Mouse (Mus musculus) embryonic facial prominence, embryonic 14.5 days (tissue): ENCODE data around the gene Samm50. TPM values are rescaled to one million over a fixed set of nuclear protein-coding genes. Genes with fewer than 3 reads are reported as not detected.

Experiments used
- ATAC-seq: fragments of 200-750 bp; cut with Nextera tagmentation; 2 replicates; pipeline ENCODE4 v1.8.0; 2017; ENCODE audit warnings: low read depth, moderate number of reproducible peaks, moderate TSS enrichment
- DNase-seq: peaks from one replicate; pipeline ENCODE4 v3.0.0-alpha.2; 2015; ENCODE audit warnings: low spot score
- H3K27ac ChIP-seq: fragments of 300-500 bp; sonication (generic); replicated peaks from 2 replicates; pipeline ENCODE4 v1.5.1; 2014; ENCODE audit warnings: low read depth, mild to moderate bottlenecking, low read length, moderate library complexity
- H3K27me3 ChIP-seq: fragments of 300-500 bp; sonication (generic); replicated peaks from 2 replicates; pipeline ENCODE4 v1.6.1; 2014; ENCODE audit warnings: low read length; ENCODE audit not compliant: control insufficient read depth, insufficient read depth
- H3K36me3 ChIP-seq: fragments of 300-500 bp; sonication (generic); 2 replicates; pipeline ENCODE4 v1.6.1; 2014; ENCODE audit warnings: low read length, mixed read lengths; ENCODE audit not compliant: control insufficient read depth, insufficient read depth
- H3K4me1 ChIP-seq: fragments of 300-500 bp; sonication (generic); 2 replicates; pipeline ENCODE4 v1.6.1; 2014; ENCODE audit warnings: antibody characterized with exemption, low read length; ENCODE audit not compliant: control insufficient read depth, insufficient read depth
- H3K4me2 ChIP-seq: fragments of 300-500 bp; sonication (generic); 2 replicates; pipeline ENCODE4 v1.6.1; 2014; ENCODE audit warnings: low read depth, mild to moderate bottlenecking, low read length, moderate library complexity, mixed read lengths
- H3K4me3 ChIP-seq: fragments of 300-500 bp; sonication (generic); 2 replicates; pipeline ENCODE4 v1.5.1; 2014; ENCODE audit warnings: low read depth, mild to moderate bottlenecking, low read length
- H3K9ac ChIP-seq: fragments of 300-500 bp; sonication (generic); 2 replicates; pipeline ENCODE4 v1.6.1; 2014; ENCODE audit warnings: low read depth, mild to moderate bottlenecking, low read length, moderate library complexity, mixed read lengths
- H3K9me3 ChIP-seq: fragments of 300-500 bp; sonication (generic); 2 replicates; pipeline ENCODE4 v1.6.1; 2016; ENCODE audit warnings: low read length; ENCODE audit not compliant: control insufficient read depth
- WGBS: fragments of 180-500 bp; shearing (Covaris S2); extraction: QIAGEN DNeasy Blood & Tissue Kit; methylation state at CpG from one replicate; pipeline ENCODE4 v1.1.7; 2014; 5-methylcytosine and 5-hydroxymethylcytosine counted together
- microRNA-seq: library from miRNA; unstranded; fragments of <30 nt; microRNA quantifications from one replicate; pipeline ENCODE4, GENCODE M21; 2016; ENCODE audit warnings: borderline number of aligned reads
- polyA plus RNA-seq: library from polyadenylated mRNA; unstranded; fragments of >200 nt; fragmentation: Nextera tagmentation; extraction: Ambion mirVana; gene quantifications from 2 replicates; pipeline ENCODE4 v1.2.1, GENCODE M21; 2014

Gene Samm50
- polyA plus RNA-seq, 1 experiment from 2014 or later: 71.1 TPM

DNA sequence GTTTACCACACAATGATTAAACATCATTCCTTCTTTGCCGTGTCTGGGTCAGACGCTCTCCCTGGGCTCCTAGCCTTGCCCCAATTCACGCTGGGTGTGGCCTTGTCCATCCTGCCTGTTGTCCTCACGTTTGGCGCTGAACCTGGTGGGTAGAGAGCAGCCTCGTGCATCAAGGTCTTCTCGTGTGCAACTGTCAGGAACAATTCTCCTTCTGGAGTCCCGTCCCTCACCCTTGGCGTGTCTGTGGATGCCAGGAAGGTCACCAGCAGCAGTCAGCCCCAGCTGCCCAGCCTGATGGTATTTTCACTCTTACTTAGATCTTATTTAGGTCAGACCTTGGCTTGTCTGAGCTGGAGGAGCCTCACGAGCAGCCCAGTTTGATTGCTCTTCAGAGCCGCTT, 73.1 kb downstream of the Samm50 start:
- H3K4me2 ChIP-seq: no peak overlapping the region
- no peaks in the 10 kb centered on the region for H3K27me3 ChIP-seq
- no peak overlapping the region for H3K4me3 ChIP-seq
- no peaks in the 10 kb centered on the region for H3K9me3 ChIP-seq
- H3K27ac ChIP-seq: no peak overlapping the region
- no peaks in the 10 kb centered on the region for H3K4me1 ChIP-seq
- H3K9ac ChIP-seq: no peak overlapping the region
- no peaks in the 10 kb centered on the region for H3K36me3 ChIP-seq
- WGBS: 70% methylated on average over 11 of the region's 11 CpGs
- ATAC-seq (no peak), DNase-seq (no peak)

DNA sequence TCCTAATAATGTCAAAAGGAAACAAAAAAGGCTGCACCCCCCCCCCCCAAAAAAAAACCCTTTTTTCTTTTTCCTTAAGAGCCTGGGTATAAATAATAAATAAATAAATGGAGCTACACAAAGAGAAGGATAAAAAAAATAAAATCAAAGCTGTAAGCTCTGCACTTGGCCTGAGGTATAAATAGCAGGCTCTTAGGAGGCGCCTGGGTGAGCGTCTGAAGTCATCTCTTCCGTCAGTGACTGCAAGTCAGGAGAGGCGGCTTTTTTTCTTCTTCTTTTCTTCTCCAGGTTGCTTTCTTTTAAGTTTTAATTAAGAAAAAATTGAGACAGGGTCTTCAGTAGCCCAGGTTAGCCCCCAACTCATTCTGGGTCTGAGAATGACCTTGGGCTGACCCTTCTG, 74.2 kb downstream of the Samm50 start:
- Histone ChIP-seq H3K9me3 (no peaks in the 10 kb centered on the region), H3K36me3 (no peaks in the 10 kb centered on the region), H3K27me3 (no peaks in the 10 kb centered on the region), H3K4me1 (no peaks in the 10 kb centered on the region), H3K4me2 (no peak overlapping the region), H3K27ac (no peak overlapping the region), H3K9ac (no peak overlapping the region), H3K4me3 (no peak overlapping the region)
- DNase-seq (no peak), ATAC-seq (no peak)
- WGBS: 71% methylated on average over 4 of the region's 4 CpGs

Small RNA genes lying within 50 kb of the gene (microRNA-seq; reads per million reads assigned to microRNA genes)
- not detected for gene Mir6392

Other genes with a start within 250 kb of the Samm50 start
- gene Efcab6, start 126.9 kb upstream of the Samm50 start, polyA plus RNA-seq: 0.42 and 1.3 TPM in 2 replicates
- 8.8 and 9.2 TPM in 2 replicates for gene Sult4a1, start 86.5 kb upstream of the Samm50 start, polyA plus RNA-seq
- gene Pnpla5, start 69.1 kb upstream of the Samm50 start, polyA plus RNA-seq: not detected in 2 replicates
- 0.89 and 1.1 TPM in 2 replicates for gene Pnpla3, start 24.4 kb upstream of the Samm50 start, polyA plus RNA-seq
- gene Parvb, start 39.8 kb downstream of the Samm50 start, polyA plus RNA-seq: 5.0 and 7.8 TPM in 2 replicates
- 2.1 and 2.4 TPM in 2 replicates for gene Parvg, start 131.8 kb downstream of the Samm50 start, polyA plus RNA-seq